Mouse (Mus musculus): Measurements from ENCODE around the gene Foxn3. TPM values are rescaled to one million over a fixed set of nuclear protein-coding genes. Genes with fewer than 3 reads are reported as not detected.

The Foxn3 gene
- total RNA-seq, 2 experiments from 2014 or later, result 50.0 to 56.6 TPM

DNA sequence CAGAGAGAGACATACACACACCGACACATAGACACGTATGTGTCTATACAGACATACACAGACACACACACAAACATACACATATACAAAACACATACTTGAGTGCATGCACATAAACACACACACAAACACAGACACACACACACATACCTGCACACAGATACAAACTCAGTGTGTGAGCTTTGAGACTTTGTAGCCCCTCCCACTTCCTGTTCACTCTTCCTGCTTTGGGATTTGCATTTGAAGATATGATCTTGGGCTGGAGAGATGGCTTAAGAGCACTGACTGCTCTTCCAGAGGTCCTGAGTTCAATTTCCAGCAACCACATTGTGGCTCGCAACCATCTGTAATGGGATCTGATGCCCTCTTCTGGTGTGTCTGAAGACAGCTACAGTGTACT is 132.4 kb downstream of the Foxn3 start:
- DNase-seq (ENCODE audit: extremely low spot score in 1 of 2, low spot score in 1 of 2), result no peak

DNA sequence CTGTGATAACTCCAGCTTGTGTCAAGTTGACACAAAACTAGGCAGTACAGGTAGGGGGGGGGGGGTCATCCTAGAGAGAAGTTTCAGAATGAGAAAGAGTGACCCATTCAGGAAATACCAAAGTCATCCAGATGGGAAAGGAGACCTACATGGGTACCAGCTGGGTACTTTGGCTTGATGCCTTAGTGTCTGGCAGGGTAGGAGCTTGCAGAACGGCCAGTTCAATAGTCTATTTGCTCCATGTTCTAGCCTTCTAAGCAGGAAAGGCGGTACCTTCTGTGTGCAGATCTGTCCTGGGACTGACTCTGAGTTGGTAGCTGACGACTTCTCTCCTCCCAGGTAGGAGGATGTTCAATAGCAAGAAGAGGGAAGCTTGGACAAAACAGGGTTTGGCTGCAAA is 134.3 kb downstream of the Foxn3 start:
- DNase-seq (ENCODE audit: extremely low spot score in 1 of 2, low spot score in 1 of 2), result no peak

DNA sequence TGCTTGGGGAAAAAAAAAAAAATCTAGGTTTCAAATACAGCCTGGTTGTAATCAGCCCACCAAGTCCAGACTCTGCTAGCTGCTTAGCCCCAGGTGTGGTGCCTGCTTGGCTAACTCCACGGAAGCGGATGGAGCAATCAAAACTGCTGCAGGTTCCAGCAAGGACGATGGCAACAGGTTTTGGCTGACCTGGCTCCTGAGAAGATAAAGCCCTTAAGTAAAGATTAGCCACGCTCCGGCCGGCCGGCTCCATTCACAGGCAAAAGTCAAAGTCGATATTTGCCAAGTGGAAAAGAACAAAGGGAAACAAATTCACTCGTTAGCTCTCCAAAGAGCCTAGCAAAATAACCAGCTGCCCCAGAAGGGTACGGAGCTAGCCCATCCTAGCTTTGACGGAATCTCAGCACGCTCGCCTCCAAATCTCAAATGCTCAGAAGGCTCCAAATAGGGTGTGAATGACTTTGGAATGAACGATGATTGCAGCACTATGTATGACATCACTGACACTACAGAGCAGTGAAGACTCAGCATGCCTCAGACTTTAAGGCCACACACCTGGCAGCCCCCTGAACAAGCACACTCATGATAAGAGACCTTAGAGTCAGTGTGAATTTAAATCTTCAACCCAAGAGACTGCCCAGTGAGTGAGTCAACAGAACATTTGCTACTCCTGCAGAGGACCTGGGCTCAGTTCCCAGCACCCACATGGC is 137.0 kb downstream of the Foxn3 start:
- no peak for DNase-seq (ENCODE audit: extremely low spot score in 1 of 2, low spot score in 1 of 2)

- DNase-seq (ENCODE audit: extremely low spot score in 1 of 2, low spot score in 1 of 2), result no peak
Observed at GRCm38 (mm10) chr12:99419396-99419760, 144.0 kb downstream of the Foxn3 start.

- no peak for DNase-seq (ENCODE audit: extremely low spot score in 1 of 2, low spot score in 1 of 2)
Observed at GRCm38 (mm10) chr12:99418476-99419395, 144.6 kb downstream of the Foxn3 start.

- peak in 1 of 2 experiments; percentile 26 for DNase-seq (ENCODE audit: extremely low spot score in 1 of 2, low spot score in 1 of 2)
Observed at GRCm38 (mm10) chr12:99417885-99418284, 145.5 kb downstream of the Foxn3 start.

GRCm38 (mm10) chr12:99415538-99415937 is 147.8 kb downstream of the Foxn3 start:
- no peak for DNase-seq (ENCODE audit: extremely low spot score in 1 of 2, low spot score in 1 of 2)

GRCm38 (mm10) chr12:99412496-99412895 is 150.9 kb downstream of the Foxn3 start:
- DNase-seq (ENCODE audit: extremely low spot score in 1 of 2, low spot score in 1 of 2), result no peak

- DNase-seq (ENCODE audit: extremely low spot score in 1 of 2, low spot score in 1 of 2), result no peak
Observed at GRCm38 (mm10) chr12:99412034-99412433, 151.3 kb downstream of the Foxn3 start.

GRCm38 (mm10) chr12:99408651-99409050 is 154.7 kb downstream of the Foxn3 start:
- DNase-seq (ENCODE audit: extremely low spot score in 1 of 2, low spot score in 1 of 2), result no peak

- no peak for DNase-seq (ENCODE audit: extremely low spot score in 1 of 2, low spot score in 1 of 2)
Observed at GRCm38 (mm10) chr12:99408089-99408488, 155.3 kb downstream of the Foxn3 start.

DNA sequence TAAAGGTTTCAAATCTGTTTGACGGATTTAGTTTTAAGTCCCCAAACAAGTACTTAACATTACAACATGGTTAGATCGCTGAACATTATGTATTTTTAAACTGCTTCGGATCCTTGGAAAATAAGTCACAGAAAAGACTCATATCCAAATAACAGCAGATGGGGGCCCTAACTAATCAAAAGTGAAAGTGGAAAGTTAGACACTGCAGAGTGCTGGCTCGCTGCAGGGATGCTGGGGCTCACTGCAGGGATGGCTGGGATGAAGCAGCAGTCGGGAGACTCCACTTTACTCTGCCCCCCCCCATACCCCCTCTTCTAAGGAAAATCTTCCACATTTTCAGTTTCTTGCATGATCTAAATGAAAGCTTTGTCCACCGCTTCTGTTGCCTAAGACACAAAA is 156.1 kb downstream of the Foxn3 start:
- no peak for DNase-seq (ENCODE audit: extremely low spot score in 1 of 2, low spot score in 1 of 2)

DNA sequence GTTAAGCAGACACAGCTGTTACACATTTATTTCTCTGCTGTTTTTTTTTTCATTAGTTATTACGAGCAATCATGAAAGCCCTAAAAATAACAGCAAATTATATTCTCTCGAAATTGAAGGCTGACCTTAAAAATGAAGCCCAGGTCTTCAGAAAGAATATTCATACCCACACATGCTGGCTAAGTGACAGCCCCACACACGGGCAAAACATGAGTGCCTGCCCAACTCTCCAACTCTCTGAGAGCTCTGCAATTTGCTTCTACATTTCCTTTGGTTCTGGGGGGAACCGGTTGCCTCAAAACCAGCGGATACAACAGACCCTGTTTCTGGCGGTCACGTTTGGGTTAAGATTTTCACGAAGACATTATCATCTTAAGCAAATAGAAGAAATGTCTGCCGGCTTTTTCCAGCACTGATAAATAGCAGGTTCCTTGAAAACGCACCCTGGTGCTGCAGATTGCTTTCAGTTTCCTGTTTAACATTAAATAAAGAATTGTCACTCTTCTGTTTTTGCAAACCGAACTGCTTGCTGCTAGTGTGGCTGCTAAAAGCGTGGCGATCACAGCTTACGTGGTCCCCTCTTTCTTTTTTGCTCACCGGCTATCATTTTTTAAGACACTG is 156.6 kb downstream of the Foxn3 start:
- no peak for DNase-seq (ENCODE audit: extremely low spot score in 1 of 2, low spot score in 1 of 2)

DNA sequence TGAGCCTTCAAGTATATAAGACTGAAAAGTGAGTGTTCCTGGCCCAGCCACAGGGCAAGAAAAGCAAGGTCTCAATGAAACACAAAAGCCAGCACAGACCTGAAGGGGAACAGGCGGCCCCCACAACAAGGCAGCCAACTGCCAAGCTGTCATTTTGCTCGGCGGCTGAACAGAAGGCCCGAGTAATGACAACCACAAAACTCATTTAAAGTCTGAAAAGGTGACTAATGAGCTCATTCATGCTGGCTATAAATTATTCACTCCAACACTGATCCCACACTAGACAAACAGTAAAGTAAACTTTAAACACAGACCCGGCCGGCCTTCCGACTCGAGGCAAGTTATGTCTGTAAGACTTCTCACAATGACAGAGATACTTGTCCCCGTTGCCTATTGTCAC is 157.1 kb downstream of the Foxn3 start:
- peak; percentile 19 to 20 for DNase-seq (ENCODE audit: extremely low spot score in 1 of 2, low spot score in 1 of 2)

DNA sequence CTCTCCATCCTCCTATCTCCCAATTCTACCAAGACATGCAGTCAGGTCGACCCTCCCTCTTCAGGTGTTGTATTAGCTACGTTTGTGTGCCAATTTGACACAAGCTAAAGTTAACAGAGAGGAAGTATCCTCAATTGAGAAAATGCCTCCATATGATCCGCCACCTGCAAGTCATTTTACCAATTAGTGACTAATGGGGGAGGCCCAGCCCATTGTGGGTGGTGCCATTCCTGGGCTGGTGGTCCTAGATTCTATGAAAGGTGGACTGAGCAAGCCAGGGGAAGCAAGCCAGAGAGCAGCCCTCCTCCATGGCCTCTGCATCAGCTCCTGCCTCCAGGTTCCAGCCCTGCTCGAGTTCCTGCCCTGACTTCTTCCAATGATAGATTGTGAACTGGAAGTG is 158.0 kb downstream of the Foxn3 start:
- no peak for DNase-seq (ENCODE audit: extremely low spot score in 1 of 2, low spot score in 1 of 2)

DNA sequence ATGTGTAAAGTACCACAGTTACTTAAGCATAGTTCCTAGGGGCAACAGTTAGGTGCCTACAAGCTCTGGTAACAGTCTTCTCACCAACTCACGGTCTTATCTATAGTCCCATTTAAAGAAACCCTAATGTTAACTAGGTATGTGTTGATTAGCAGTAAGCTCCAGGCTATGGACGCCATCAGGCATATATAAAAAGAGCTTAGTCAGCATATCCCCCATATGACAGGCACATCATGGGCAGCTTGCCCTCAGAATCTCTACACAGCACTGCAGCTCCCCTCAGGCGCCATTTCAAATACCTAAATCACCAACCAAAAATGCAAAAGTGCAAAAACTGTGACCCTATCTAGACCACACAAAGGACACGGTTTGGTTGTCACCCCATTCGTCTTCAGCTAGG is 160.4 kb downstream of the Foxn3 start:
- DNase-seq (ENCODE audit: extremely low spot score in 1 of 2, low spot score in 1 of 2), result no peak

GRCm38 (mm10) chr12:99400907-99401306 is 162.5 kb downstream of the Foxn3 start:
- no peak for DNase-seq (ENCODE audit: extremely low spot score in 1 of 2, low spot score in 1 of 2)

DNA sequence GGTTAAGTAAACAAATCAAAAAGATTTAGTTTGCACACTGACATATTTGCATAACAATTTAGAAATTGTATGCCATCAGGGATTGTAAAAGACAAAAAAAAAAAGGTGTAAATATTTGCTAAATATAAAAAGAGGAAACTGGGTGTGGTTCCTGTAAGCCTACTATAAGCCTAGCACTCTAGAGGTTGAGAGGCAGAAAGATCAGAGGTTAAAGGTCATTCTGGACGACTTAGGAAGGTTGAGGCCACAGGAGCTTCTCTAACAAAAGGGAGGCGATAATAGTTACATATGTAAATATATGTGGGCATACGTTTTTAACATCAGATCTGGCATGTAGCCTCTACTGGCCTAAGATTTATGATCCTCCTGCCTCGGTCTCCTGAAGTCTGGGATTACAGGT is 163.8 kb downstream of the Foxn3 start:
- no peak for DNase-seq (ENCODE audit: extremely low spot score in 1 of 2, low spot score in 1 of 2)

DNA sequence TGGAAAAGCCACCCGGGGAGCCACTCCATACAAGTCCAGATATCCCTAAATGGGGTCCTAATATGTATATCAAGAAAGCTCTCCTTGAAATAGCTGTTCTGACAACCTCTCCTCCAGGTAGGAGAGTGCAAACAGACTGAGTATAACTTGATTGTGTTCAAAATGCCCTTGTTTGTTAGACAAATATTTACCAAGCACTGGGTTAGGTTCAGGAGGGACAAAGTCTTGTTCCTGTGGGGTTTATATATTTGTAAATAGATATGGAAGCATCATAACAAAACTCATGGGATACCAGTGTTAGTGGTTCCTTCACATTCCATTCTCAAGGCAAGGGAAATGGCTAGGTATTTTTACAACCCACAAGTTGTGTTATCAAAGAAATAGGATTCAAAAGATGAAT is 166.9 kb downstream of the Foxn3 start:
- DNase-seq (ENCODE audit: extremely low spot score in 1 of 2, low spot score in 1 of 2), result no peak

- no peak for DNase-seq (ENCODE audit: extremely low spot score in 1 of 2, low spot score in 1 of 2)
Observed at GRCm38 (mm10) chr12:99395082-99395481, 168.3 kb downstream of the Foxn3 start.

DNA sequence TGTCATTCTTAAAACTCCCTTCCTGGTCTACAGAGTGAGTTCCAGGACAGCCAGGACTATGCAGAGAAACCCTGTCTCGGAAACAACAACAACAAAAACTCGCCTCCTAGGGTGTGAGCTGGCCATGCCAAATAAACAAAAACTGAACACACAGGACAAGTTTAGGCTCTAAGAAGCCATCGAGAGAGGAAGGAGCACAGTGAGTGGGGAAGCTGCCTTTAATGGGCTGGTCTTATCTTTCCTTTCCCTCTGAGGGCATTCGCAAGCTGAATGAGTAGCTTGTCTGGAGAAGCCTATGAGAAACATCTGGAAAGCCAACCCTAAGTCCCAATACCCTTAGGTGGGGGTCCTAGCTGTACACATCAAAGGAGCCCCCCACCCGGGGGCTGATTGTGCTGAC is 168.7 kb downstream of the Foxn3 start:
- DNase-seq (ENCODE audit: extremely low spot score in 1 of 2, low spot score in 1 of 2), result no peak
